Mouse (Mus musculus) cerebellum, postnatal 25 days (tissue): ENCODE measurements around the gene Pnpla2.

Experiments
- DNase-seq, 2 experiments: peaks; one replicate each; pipeline ENCODE4 v3.0.0; 2021; ENCODE audit warnings: mixed read lengths in 2 of 2

Gene Pnpla2

DNA sequence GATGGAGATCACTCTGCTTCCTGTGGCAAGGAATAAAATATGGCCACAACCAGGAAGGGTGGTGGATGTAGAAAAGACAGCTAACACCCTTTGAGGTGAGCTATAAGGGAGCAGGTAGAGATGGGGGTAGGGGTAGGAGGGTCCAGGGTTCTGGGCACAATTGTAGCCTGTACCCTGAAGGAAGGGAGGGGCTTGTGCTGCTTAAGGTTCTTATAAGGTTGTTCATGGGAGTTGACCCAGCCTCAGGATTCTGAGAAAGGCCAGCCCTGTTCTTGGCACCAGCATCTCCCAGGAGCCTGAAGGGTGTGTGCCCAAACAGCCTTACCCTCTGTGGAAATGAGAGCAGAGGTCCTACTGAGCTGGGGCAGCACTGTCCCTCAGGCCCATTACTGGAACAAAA lies 3.1 kb upstream of the Pnpla2 start:
- no peak for DNase-seq

DNA sequence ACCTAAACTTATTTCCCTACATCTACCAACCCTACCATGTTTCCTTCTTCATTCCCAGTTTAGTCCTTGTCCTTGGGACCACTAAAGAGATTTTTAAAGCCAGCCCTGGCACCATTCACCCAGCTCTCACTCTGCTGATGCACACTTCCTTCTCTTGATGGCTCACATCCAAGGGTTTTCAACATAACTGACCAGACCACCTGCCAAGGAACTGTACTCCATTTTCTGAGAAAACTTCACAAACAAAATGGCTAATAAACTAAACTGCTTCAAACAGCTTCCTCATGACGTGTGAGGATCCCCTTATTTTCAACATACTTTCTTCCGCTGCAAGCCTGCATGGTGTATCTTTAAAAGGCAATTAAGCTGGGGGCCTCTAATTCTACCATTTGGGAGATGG lies 1.4 kb upstream of the Pnpla2 start:
- no peak for DNase-seq

- DNase-seq: peak; percentile 73 to 74
Measured at GRCm38 (mm10) chr7:141455610-141456314, 764 bp downstream of the Pnpla2 start.

DNA sequence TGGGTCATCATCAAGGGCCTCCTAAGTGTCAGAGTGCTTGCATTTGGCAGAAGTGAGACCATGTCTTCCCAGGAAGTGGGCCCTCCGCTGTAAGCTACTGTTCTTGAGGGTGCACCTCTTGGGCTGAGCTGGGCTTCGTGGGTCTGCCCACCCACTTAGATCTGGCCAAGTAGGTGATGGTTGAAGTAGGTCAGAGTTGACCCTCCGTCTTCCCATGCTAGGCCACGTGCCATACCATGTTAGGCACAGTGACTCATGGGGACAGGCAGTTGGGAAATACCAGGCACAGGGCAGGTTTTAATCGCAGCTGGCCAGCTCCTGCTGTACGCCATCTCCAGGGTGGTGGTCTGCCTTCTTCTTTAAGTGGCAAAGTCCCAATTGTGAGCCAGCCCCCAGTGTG lies 1.7 kb downstream of the Pnpla2 start:
- DNase-seq: peak; percentile 28 to 33

DNA sequence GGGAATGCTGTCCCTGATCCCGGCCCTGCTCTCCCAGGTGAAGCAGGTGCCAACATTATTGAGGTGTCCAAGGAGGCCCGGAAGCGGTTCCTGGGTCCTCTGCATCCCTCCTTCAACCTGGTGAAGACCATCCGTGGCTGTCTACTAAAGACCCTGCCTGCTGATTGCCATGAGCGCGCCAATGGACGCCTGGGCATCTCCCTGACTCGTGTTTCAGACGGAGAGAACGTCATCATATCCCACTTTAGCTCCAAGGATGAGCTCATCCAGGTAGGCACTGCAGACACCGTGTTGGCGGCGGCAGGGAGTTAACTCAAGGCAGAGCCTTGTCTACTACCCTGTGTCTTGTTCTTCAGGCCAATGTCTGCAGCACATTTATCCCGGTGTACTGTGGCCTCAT lies 2.2 kb downstream of the Pnpla2 start:
- DNase-seq: peak in 1 of 2 experiments; percentile 46

DNA sequence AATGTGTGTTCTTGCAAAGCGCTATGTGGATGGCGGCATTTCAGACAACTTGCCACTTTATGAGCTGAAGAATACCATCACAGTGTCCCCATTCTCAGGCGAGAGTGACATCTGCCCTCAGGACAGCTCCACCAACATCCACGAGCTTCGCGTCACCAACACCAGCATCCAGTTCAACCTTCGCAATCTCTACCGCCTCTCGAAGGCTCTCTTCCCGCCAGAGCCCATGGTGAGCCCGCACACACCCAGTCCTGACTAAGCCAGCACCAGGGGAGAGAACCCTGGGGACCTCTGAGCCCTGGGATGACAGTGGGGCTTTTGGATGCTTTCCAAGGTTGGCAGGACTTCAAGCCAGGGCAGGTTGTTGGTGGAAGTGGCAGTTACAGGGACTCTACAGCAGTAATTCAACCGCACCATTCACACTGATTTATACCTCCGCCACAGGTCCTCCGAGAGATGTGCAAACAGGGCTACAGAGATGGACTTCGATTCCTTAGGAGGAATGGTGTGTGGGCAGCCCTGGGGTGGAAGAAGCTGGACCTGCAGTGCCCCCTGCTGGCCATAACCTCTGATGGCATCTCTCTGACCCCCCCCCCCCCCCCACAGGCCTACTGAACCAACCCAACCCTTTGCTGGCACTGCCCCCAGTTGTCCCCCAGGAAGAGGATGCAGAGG lies 3.1 kb downstream of the Pnpla2 start:
- peak; percentile 68 to 79 for DNase-seq

DNA sequence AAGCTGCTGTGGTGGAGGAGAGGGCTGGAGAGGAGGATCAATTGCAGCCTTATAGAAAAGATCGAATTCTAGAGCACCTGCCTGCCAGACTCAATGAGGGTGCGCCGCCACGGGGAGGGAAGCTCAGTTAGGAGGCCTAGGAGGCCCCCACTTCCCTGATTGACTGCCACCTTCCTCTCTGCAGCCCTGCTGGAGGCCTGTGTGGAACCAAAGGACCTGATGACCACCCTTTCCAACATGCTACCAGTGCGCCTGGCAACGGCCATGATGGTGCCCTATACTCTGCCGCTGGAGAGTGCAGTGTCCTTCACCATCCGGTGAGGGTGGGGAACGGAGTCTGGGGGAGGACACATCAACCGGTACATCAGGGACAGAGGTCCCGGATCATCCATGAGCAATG lies 3.7 kb downstream of the Pnpla2 start:
- no peak for DNase-seq

- peak; percentile 82 to 85 for DNase-seq
Measured at GRCm38 (mm10) chr7:141459301-141459711, 4.3 kb downstream of the Pnpla2 start.

GRCm38 (mm10) chr7:141460001-141460390 lies 5.0 kb downstream of the Pnpla2 start:
- DNase-seq: peak; percentile 24 to 30

- DNase-seq: peak; percentile 29 to 51
Measured at GRCm38 (mm10) chr7:141460391-141461113, 5.6 kb downstream of the Pnpla2 start, which contains the start of gene Cracr2b. Gene Cracr2b (plus strand): TSS chr7:141461094.

GRCm38 (mm10) chr7:141461521-141462332 lies 6.7 kb downstream of the Pnpla2 start:
- DNase-seq: peak; percentile 34 to 53

GRCm38 (mm10) chr7:141462333-141462821 lies 7.4 kb downstream of the Pnpla2 start:
- DNase-seq: peak; percentile 25 to 48

DNA sequence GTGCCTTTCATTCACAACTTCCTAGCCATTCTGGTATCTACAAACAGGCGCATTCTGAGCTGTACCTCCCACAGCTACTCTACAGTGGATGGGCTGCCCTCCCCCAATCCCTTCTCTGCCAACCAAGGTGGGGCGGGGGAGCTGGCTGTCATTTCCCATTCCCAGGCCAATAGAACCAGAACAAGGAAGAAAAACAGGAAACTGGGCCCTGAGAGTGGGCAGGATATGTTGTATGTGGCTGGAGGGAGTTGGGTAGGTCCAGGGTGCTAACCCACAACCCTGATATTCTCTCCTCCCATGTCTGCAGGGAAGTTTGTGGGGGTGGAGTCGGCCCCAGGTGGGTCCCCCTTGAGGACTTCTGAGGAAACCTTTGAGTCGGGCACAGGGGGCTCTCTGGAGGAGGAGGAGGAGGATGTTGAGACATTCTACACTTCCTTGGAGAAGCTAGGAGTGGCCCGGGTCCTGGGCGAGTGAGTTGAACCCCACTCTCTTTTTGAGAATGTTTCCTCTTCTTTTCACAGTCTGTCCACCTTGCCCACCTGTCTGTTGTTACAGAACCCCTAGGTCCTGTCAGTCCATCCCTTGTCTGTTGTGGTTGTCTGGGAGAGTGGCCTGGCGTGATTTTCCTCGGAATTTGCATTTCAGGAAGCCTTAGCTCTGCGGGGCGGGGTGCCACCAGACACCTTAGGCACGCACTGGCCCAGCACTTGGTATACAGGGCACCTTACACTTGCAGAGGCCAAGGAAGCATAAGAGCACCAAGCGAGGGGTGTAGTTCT lies 9.0 kb downstream of the Pnpla2 start:
- DNase-seq: peak; percentile 15 to 21

- DNase-seq: peak; percentile 30 to 51
Measured at GRCm38 (mm10) chr7:141464603-141465201, 9.7 kb downstream of the Pnpla2 start.

DNA sequence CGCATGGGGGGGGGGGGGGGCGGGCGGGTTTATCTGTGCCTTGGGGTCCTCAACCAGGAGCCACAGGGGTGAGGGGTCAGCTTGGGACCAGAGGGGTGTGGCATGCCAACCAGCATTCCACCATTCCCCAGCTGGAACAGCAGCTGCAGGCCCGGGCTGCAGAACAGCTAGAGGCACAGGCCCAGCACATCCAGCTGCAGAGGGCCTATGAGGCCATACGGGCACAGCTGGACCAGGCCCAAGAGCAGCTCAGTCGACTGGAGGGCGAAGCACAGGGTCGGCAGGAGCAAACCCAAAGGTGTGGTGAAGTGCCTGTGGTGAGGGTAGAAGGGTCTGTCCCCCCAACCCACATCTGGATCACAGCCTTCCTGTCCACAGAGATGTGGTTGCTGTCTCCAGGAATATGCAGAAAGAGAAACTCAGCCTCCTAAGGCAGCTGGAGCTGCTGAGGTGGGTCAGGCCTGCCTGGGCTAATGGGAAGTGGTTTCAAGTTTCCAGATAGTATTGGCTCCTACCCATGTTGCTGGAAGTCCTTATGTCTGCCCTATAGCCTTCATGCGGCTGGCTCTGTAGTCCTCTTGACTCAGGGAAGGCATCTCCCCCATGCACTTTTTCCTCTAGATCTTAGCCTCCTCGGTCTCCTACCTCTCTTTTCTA lies 10.5 kb downstream of the Pnpla2 start:
- peak; percentile 13 to 35 for DNase-seq

DNA sequence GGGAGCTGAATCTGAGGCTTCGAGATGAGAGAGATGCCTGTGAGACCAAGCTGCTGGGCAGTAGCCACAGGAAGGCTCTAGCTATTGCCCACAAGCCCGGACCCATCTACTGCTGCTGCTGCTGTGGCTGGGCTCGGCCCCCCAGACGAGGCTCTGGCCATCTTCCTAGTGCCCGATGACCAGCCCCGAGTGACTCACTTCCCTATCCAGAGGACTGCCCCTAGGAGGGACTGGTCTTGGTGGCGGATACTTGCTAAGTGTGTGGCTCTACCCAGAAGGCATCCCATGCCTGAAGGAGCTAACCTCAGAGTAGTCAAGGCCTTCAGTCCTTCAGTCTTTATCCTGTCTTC lies 11.0 kb downstream of the Pnpla2 start:
- peak in 1 of 2 experiments; percentile 13 for DNase-seq

- peak in 1 of 2 experiments; percentile 45 for DNase-seq
Measured at GRCm38 (mm10) chr7:141466607-141467148, 11.7 kb downstream of the Pnpla2 start.

DNA sequence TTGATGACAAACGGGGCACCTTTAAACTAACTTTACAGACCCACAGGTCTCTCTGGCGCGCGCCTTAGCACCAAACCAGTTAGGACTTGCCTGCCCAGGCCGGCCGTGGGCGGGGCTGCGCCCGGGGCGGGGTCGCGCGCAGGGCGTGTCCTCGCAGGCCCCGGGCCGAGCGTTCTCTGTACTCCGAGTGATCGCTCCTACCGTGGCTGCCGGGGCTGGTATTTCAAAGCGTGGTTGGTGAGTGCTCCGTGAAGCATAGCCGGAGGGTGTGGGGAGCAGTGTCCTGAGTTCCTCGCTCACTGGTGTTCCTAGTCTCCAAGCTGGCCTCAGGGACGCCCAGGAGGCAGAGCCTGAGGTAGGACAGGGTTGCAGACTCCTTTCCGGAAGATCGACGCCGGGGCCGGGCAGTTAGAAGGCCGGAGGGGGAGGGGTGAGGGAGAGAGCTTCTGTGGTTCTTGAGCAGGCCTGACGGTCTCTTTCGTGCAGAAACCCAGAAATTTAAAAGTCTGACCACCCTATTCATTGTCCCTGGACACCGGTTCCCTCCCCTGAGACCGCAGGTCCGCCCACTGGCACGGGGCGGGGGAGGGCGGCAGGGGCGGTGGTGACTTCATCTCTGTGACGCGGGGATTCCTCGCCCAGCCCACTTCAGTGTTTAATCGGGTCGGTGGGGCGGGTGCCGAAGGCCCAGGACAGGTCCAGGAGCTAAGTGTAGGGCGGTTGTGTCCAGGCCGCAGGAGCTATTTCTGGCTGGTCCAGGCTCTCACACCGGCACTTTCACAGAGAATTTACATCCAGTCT lies 12.4 kb downstream of the Pnpla2 start, which contains the start of gene Cd151:
Cd151 (plus strand) TSS at position 163 of the 801 bp plus-strand sequence.
- peak; percentile 70 to 83 for DNase-seq

- no peak for DNase-seq
Measured at GRCm38 (mm10) chr7:141468164-141468521, 13.1 kb downstream of the Pnpla2 start.
